Mouse (Mus musculus): ENCODE measurements around the gene Htr5a. TPM values are rescaled to one million over a fixed set of nuclear protein-coding genes. Genes with fewer than 3 reads are reported as not detected.

The Htr5a gene
- polyA plus RNA-seq, 1 experiment from 2014 or later: not detected

GRCm38 (mm10) chr5:27899756-27900155, 57.8 kb downstream of the Htr5a start:
- WGBS: 68% methylated on average over 2 of the region's 2 CpGs
- no peak for TF ChIP-seq EP300 (optimal IDR thresholded peaks at IDR 0.05)
- no peak for TF ChIP-seq CTCF (IDR thresholded peaks at IDR 0.05; ENCODE audit: low read depth)
- DNase-seq (ENCODE audit: low spot score): no peak
- H3K27ac ChIP-seq (replicated peaks): no peak overlapping the region
- H3K9me3 ChIP-seq (ENCODE audit: control insufficient read depth, low read length): no peaks in the 10 kb centered on the region
- H3K9ac ChIP-seq (ENCODE audit: low read length): no peak overlapping the region
- no peaks in the 10 kb centered on the region for H3K27me3 ChIP-seq (ENCODE audit: control insufficient read depth, insufficient read depth, low read length)
- no peaks in the 10 kb centered on the region for H3K4me1 ChIP-seq (replicated peaks; ENCODE audit: control insufficient read depth, insufficient read depth)
- no peak for ATAC-seq (ENCODE audit: low FRiP score, low TSS enrichment)
- H3K4me3 ChIP-seq (ENCODE audit: low read depth, low read length): no peak overlapping the region
- no peaks in the 10 kb centered on the region for H3K36me3 ChIP-seq (ENCODE audit: control insufficient read depth, insufficient read depth, low read length)
- H3K4me2 ChIP-seq (replicated peaks; ENCODE audit: low read depth): no peak overlapping the region

- Histone ChIP-seq H3K27me3 (ENCODE audit: control insufficient read depth, insufficient read depth, low read length) (no peaks in the 10 kb centered on the region), H3K9ac (ENCODE audit: low read length) (no peak overlapping the region), H3K36me3 (ENCODE audit: control insufficient read depth, insufficient read depth, low read length) (no peaks in the 10 kb centered on the region), H3K4me3 (ENCODE audit: low read depth, low read length) (no peak overlapping the region), H3K27ac (replicated peaks) (no peak overlapping the region), H3K9me3 (ENCODE audit: control insufficient read depth, low read length) (no peaks in the 10 kb centered on the region), H3K4me2 (replicated peaks; ENCODE audit: low read depth) (no peak overlapping the region), H3K4me1 (replicated peaks; ENCODE audit: control insufficient read depth, insufficient read depth) (no peaks in the 10 kb centered on the region)
- WGBS: 83% methylated on average over 4 of the region's 4 CpGs
- ATAC-seq (ENCODE audit: low FRiP score, low TSS enrichment) (no peak), DNase-seq (ENCODE audit: low spot score) (no peak)
- TF ChIP-seq EP300 (optimal IDR thresholded peaks at IDR 0.05) (no peak), CTCF (IDR thresholded peaks at IDR 0.05; ENCODE audit: low read depth) (no peak)
Observed at GRCm38 (mm10) chr5:27900186-27900585, 58.2 kb downstream of the Htr5a start.

Other genes starting within 250 kb of the Htr5a start
- gene Paxip1, start 50.5 kb upstream of the Htr5a start, polyA plus RNA-seq (2015; fragmentation: Nextera tagmentation; extraction: Ambion mirVana): 7.9 and 9.3 TPM in 2 replicates
- 62.3 and 67.7 TPM in 2 replicates for gene Insig1, start 229.2 kb downstream of the Htr5a start, polyA plus RNA-seq (2015; fragmentation: Nextera tagmentation; extraction: Ambion mirVana)

Measured in stomach, postnatal 0 days (tissue).